Mouse (Mus musculus) monocyte, adult 5-6 weeks (primary cell): ENCODE results near the gene Purb. TPM values are rescaled to one million over a fixed set of nuclear protein-coding genes. Genes with fewer than 3 reads are reported as not detected.
A peak's percentile ranks its signal among the peaks of the same experiment; 100 is the strongest.
"Not testable (repeated sequence)": the region's sequence is repeated elsewhere in the genome, so short reads cannot be mapped to it uniquely, and the experiment has no call there.

ENCODE experiments used
- ATAC-seq: fragments of 153-309, 156-312 bp; replicated peaks from 2 replicates; pipeline ENCODE4 v1.8.0; 2017; ENCODE audit warnings: mild to moderate bottlenecking; ENCODE audit not compliant: low TSS enrichment, insufficient number of reproducible peaks, severe bottlenecking, poor library complexity, low FRiP score
- total RNA-seq: library from RNA; stranded (forward); fragments of 200-1000, 200-491, 200-594 nt; gene quantifications from 3 replicates; pipeline ENCODE4 v1.2.3, GENCODE M21; 2017

Gene Purb
- total RNA-seq, 1 experiment from 2014 or later = 67.4 TPM

DNA sequence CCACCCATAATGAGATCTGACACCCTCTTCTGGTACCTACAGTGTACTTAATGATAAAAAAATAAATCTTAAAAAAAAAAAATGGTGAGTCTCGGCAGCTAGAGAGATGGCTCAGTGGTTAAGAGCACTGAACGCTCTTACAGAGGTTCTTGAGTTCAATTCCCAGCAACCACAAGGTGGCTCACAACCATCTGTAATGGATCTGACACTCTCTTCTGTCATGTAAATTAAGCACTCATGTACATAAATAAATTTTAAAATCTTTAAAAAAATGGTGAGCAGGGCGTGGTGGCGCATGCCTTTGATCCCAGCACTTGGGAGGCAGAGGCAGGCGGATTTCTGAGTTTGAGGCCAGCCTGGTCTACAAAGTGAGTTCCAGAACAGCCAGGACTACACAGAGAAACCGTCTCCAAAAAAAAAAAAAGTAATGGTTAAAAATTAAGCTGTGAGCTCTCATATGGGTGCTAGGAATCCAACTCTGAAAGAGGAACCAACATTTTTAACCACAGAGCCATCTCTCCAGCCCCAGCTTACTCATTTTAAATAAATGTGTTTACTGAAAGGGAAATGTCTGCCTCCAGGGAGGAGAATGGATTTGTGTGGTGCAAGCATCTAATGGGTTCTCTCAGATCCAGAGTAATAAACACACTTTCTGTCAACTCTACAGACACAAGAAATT, 12.4 kb downstream of the Purb start:
- no peak for ATAC-seq

- no peak for ATAC-seq
Observed at GRCm38 (mm10) chr11:6456083-6456482, 19.6 kb downstream of the Purb start.

DNA sequence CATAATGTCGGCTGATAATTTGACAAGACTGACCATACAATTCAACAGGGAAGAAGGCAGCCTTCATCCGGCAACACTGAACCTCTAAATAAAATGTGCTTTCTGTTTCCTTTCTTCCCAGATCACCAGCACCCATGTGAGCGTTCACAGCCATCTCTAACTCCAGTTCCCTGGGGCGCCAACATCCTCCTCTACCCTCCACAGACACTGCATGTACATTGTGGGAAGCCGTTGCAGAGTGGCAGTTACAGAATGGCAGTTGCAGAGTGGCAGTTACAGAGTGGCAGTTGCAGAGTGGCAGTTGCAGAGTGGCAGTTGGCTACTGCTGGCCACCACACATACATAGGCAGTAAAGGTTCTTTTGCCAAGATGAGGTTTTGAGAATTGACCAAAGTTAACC, 27.6 kb downstream of the Purb start:
- not testable (repeated sequence) for ATAC-seq

DNA sequence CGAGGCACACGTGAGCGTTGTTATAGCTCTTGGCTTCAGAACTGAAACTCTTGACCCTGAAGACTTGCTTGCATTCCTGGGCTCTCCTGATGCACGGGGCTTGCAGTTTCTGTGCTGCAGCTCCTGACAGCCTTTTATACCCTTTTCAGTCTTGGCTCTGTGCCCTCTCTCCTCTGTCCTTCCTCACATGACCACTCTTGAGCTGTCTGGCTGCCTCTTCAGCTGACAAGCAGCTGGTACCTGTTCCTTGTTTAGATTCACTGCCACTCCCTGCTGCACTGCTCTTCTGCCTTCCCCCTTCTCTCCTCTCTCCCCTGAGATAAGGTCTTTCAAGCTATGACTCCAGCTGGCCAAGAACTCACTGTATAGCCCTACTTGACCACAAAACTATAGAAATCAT, 28.2 kb downstream of the Purb start:
- no peak for ATAC-seq

- no peak for ATAC-seq
Observed at GRCm38 (mm10) chr11:6445951-6446350, 29.8 kb downstream of the Purb start.

DNA sequence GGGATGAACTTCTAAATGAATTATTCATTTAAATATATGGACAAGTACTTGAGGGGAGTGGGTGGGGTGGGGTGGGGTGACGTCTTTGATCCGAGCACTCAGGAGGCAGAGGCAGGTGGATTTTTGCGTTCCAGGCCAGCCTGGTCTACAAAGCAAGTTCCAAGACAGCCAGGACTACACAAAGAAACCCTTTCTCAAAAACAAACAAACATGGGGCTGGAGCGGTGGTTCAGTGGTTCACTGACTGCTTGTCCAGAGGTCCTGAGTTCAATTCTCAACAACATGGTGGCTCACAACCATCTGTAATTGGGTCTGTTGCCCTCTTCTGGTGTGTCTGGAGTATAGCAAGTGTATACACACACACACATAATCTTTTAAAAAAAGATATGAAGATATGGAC, 30.3 kb downstream of the Purb start:
- ATAC-seq = no peak

DNA sequence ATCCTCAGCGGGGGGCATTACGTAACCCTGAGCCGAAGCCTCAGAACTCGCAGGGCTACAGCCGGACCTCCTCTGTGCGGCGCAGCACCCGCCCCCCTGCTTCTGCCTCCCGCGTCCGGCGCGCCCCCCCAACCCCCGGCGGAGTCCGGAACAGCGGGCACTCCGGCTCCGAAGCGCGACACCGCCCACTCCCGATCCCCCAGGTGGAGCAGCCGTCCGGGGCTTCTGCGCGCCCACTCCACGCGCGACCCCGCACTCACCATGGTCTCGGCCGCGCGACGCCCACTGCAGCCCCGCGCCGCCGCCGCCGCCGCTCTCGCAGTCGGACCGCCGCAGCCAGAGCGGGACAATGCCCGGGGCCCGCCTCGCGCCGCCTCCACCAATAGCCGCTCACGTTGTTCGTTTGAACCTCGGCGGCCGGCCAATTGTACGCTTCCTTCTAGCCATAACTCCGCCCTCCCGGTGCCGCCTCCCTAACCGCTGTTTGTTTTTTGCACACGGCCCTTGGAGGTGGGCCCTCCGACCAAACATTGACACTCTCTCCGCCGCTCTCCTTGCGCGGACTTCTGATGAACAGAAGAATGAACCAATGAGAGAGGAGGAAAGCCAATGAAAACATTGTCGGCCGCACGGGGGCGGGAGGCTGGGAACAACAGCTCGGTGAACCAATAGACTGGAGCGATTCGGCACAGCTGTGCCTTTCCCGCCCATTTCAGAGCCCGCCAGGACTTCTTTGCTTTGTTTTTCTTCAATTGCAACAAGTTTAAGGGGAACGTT, 31.5 kb downstream of the Purb start, which contains the start of gene H2afv:
H2afv (minus strand) TSS at position 367 of the 777 bp plus-strand sequence.
- ATAC-seq = peak; percentile 99

DNA sequence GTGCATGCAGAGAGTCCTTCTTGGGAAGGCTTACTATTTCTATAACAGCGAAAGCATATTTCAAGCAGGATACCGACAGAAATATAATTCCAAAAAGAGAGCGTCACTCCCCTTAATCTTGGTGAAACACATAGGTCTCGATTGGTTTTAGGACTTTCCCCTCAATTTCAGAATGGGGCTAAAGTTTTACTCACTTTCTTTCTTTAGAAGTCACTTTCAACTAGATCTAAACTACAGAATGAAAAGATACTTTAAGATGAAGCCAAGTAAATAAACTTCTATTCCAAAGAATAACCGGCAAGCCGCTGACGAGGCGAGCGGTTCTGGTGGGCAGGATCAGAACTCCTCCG, 32.0 kb downstream of the Purb start:
- no peak for ATAC-seq

- ATAC-seq = no peak
Observed at GRCm38 (mm10) chr11:6443102-6443501, 32.6 kb downstream of the Purb start.

- ATAC-seq = no peak
Observed at GRCm38 (mm10) chr11:6442566-6442965, 33.2 kb downstream of the Purb start.

DNA sequence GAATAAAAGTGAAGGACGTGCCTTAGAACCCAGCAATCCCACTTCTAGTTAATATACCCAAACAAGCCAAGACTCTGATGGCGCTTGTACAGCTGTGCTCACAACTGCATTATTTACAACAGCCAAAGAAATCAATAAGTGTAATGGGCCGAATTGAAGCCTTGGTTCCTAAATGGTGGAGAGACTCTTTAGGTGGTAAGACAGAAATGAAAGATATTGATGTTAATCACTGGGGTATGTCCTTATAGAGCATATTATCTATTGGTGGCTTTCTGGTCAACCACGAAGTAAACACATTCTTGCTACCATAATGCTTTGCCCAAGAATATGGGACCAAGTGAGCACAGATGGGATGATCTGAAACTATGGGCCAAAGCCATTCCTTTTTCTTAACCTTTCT, 35.5 kb downstream of the Purb start:
- ATAC-seq = no peak

DNA sequence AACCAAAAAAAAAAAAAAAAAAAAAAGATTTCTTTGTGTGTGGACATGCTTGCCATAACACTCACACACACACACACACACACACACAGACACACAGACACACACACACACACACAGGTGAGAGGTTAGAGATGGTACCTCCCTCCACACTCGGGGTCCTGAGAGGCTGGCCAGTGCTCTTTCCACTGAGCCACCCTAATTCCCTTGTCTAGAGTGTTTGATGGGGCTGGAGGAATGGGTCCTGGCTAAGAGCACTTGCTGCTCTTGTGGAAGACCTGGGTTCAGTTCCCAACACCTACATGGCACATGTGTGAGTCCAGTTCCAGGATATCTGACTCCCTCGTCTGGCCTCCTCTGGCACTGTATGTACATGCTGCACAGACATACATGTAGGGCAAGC, 38.0 kb downstream of the Purb start:
- no peak for ATAC-seq

DNA sequence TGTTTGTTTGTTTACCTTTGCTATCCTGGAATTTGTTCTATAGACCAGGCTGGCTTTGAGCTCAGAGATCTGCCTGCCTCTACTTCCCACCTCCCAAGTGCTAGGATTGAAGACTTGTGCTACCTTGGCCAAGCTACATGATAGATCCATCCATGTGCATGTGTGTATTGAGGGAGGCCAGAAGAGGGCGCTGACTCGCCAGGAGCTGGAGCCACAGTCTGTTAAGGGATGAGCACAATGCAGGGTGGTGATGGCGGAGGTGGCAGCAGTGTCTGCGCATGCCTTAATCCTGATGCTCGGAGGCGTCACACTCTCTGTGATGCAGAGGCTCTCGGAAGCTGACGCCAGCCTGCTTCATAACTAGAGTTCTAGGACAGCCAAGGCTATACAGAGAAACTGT, 39.3 kb downstream of the Purb start:
- peak; percentile 96 for ATAC-seq

GRCm38 (mm10) chr11:6430186-6430585, 45.5 kb downstream of the Purb start:
- no peak for ATAC-seq

- no peak for ATAC-seq
Observed at GRCm38 (mm10) chr11:6420722-6421350, 54.9 kb downstream of the Purb start.

GRCm38 (mm10) chr11:6420283-6420703, 55.4 kb downstream of the Purb start:
- ATAC-seq = no peak

DNA sequence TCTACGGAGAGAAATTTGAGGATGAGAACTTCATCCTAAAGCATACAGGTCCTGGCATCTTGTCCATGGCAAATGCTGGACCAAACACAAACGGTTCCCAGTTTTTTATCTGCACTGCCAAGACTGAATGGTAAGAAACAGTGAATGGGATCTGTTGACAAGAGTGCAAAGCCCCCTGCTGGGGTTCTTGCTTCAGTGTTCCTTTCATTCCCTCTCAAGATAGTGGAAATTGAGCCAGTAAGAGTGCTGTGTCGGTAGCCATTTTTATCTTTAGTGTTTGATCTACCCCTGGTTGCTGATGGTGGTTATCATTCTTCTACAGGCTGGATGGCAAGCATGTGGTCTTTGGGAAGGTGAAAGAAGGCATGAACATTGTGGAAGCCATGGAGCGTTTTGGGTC, 56.6 kb downstream of the Purb start:
- ATAC-seq = not testable (repeated sequence)

- ATAC-seq = no peak
Observed at GRCm38 (mm10) chr11:6418751-6419150, 57.0 kb downstream of the Purb start.
